Mouse (Mus musculus) layer of hippocampus, postnatal 10 days (tissue): ENCODE measurements at regions not wholly inside any gene's neighbourhood (a gene's known extent, or its start where the extent isn't known, plus 50 kb on each side); places are given as distances from the start of the nearest gene placed in this dataset.

Experiments
- DNase-seq, 2 experiments: peaks; one replicate each; pipeline ENCODE4 v3.0.0; 2021; ENCODE audit warnings: low spot score in 2 of 2

GRCm38 (mm10) chr3:104712711-104713110 is 68.1 kb upstream of the Ppm1j start:
- no peak for DNase-seq

DNA sequence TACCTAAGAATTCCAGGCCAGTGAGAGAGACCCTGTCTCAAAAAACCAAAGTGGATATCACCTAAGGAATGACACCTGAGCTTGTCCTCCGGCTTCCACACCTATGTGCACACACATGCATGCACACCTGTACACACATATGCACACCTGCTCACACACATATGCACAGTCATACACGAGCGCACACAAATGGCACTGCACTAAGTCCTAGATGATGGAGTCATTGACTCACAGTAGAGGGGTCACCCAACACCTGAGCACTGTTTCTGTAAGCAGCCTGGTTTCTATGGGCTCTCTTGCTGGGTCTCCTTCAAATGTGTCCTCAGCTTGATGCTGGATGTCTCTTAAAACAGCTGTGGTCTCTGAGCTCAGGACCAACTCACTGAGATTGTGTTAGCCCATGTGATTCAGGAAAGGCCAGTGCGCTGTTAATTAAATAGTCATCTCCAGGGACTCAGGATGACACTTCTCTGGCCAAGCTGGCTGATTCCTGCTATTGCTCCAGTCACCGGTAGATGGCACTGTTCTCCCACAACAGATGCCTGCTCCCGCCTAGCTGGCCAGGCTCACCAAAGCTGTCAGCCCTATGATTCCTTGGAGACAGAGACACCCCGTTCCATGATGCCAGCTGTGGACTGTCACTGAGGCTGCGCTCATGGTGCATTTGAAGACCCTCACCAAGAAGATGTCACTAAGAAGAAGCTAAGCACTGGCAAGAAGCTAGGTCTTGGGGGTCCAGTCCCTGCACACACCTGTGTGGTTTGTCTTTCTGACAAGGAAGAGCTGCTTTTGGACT is 66.8 kb upstream of the Ppm1j start:
- DNase-seq, result peak; percentile 79 to 84

GRCm38 (mm10) chr3:104714679-104715326 is 66.1 kb upstream of the Ppm1j start:
- DNase-seq, result peak; percentile 27 to 31
